Mouse (Mus musculus) cerebellum, postnatal 36 days (tissue): ENCODE measurements around the gene Hdac4.

ENCODE experiments used
- DNase-seq, 2 experiments: peaks; one replicate each; pipeline ENCODE4 v3.0.0; 2021 to 2022; ENCODE audit warnings: mixed read lengths in 2 of 2

Hdac4 gene

GRCm38 (mm10) chr1:91959891-91960290, 235.6 kb downstream of the Hdac4 start:
- DNase-seq = no peak

DNA sequence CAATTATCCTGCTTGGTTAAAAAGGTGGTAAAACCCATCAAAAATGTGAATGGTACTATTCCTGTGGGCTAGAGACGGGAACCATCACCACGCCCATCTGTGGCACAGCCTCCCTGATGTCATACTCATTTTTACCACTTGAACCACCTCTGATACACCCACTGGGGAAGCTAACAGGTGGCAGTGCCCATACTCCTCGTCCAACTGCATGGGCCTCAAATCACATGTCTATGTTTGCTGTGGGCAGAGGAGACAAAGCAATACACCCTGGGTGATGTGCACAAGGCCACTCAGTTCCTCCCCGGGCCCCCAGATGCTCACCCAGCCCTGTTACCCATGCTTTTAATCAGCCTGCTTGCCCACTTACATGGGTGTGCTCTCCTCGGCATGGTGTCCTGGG, 236.5 kb downstream of the Hdac4 start:
- DNase-seq = no peak

GRCm38 (mm10) chr1:91956229-91956628, 239.3 kb downstream of the Hdac4 start:
- DNase-seq = no peak

DNA sequence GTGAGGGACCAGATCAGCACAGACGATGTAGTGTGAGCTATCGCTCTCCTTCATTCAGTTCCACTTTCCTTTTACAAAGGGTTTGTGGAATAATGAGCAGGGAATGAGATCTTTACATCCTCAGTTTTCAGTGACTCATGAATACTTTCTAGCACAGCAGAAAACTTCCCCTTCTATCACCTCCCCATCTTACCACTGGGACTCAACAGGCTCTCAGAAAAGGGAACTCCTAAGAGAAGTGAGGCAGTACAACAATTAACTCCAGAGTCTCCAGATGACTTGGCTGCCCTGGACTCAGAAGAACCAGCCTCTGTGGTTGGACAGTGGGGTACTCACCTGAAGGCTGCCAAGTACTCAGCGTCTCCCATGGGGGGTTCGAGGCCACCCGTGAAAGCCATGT, 240.5 kb downstream of the Hdac4 start:
- DNase-seq = no peak

- DNase-seq = no peak
Measured at GRCm38 (mm10) chr1:91952912-91953311, 242.6 kb downstream of the Hdac4 start.

DNA sequence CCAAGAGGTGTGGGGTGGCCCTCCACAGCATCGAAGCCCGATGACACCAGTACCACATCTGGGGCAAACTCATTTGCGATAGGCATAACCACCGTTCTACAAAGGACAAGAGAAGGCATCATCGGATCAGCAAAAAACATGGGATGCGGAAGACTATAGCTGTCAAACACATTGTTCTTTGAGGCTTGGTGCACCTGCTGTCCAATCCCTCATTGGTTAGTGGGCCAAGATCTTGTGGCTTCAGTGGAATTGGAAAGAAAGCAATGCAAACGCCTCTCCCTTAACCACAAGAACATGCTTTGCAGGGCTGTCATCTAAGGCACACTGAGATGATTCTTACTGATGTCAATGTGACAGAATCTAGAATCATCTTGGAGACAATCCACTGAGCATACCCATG, 248.1 kb downstream of the Hdac4 start:
- no peak for DNase-seq

GRCm38 (mm10) chr1:91942583-91942982, 252.9 kb downstream of the Hdac4 start:
- DNase-seq = no peak

DNA sequence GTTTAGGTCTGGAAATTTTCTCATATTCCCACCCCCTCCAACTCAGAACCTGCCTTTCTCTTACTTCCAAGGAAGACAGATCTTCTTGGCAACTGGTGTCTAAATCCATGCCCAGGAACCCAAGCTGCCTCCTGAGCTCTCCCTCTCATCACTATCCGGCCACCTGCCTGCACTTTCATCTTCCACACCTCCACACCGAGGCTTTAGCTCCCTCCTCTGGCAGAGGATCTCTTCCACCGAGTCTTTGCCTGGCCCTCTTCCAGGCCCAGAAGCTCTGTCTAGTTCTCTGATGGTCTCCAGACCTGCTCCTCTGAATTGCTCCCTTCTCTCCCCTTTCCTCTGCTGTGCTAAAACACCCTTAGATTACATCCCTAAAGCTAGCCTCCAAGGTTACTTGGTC, 253.5 kb downstream of the Hdac4 start:
- peak; percentile 40 to 51 for DNase-seq

- DNase-seq = no peak
Measured at GRCm38 (mm10) chr1:91941094-91941493, 254.4 kb downstream of the Hdac4 start.

GRCm38 (mm10) chr1:91935171-91935570, 260.3 kb downstream of the Hdac4 start:
- no peak for DNase-seq

- no peak for DNase-seq
Measured at GRCm38 (mm10) chr1:91933681-91934080, 261.8 kb downstream of the Hdac4 start.

DNA sequence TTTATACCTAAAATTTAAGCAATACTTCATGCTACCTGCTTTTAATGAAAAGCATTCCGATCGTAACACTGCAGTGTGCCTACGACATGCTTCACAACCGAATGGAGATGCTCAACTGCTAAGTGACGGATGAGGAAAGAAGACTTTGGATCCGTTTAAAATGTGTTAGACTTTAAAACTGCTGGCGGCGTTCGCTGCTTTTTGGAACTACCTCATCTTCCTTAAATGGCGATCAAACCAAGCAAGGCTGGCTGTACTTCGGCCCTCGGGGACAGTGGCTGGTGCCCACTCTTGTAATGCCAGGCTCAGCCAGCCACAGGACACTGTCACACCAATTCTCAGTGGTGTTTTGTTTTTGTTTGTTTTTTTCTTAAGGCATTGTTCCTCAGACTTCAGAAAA, 263.3 kb downstream of the Hdac4 start:
- DNase-seq = no peak

- peak; percentile 25 to 30 for DNase-seq
Measured at GRCm38 (mm10) chr1:91931786-91932185, 263.7 kb downstream of the Hdac4 start.

DNA sequence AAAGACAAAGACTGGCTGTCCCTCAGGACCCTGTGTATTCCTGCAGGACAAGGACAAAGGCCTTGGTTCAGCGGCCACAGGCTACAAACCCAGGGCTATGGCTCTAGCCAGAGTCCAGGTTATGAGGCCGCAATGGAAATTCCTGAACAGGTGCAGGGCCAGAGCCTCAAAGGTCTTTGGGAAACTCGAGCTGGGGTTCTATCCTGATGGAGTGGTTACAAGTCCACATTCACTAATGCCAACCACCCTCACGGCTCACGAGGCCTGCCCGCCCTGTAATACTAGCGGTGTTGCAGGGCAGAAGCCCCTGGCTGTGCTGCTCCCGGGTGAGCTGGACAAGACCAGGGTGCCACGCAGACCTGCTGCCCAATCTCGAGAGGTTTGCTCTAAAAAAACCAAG, 264.3 kb downstream of the Hdac4 start:
- DNase-seq = no peak

DNA sequence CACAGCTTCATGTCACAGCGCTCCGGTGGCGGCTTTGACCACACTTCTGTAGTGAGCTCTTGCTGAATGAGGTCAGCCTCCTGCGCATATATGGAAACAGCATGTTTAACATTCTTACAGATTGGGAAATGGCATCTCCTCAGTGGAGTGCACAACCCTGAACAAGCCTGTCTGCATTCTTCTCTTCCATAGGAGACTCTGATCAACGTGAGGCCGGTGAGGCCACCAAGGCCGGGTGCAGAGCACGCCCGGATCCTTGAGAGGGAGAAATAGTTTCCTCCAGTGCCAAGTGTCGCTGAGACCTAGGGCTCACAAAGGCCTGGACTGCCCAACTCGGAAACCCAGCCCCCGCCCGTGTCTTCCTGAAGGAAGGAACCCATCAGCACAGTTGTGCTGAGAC, 266.4 kb downstream of the Hdac4 start:
- no peak for DNase-seq

DNA sequence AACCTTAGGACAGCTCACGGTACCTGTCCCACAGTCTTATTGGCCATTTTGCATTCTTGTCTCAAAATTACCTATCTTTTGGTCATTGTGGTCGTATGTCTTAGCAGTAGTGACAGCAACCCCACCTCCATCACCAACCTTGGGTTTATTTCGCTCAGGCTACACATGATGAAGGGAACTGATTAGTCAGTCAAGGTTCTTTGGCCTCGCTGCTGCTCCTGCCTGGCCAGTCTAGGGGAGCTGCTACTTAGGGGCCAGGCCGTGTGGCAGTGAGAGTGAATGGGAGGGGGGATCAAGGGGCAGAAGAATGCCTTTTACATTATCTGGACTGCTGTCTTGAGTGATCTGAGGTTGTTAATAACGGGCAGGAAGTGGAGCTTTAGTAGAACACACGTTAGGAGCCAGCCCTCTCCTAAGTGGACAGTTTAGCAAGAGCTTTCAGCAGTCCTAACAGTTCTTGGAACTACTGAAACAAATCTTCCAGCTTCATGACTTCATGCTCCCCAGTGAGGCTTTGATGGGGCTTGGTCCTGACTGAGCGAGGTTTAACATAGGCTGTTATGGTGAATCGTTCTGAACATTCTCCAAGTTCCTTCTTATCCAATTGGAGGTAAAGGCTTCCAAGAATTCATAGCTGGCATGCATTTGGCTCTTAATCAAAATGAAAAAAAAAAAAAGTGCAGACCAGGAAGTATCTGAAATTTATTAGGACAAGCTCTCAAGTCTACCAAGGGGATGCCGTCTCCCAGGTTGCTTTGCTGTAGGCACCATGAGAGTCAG, 267.8 kb downstream of the Hdac4 start:
- no peak for DNase-seq

DNA sequence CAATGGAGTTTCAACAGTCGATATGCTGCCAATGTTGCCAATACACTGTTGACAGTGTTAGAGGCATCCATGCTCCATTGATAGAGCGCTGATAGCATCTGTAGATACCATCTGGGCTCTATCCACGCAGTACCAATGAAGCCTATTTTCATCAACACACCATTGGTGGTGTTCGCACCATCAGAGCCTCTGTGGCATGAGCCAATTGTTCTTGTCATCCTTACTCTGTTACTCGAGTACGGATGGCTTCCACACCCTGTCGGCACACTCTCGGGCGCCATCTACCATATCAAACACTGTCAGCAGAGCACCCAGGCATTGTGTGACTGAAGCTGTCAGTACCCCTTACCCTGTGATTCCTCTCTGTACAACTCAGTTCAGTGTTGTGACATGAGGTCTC, 271.9 kb downstream of the Hdac4 start:
- no peak for DNase-seq

GRCm38 (mm10) chr1:91922235-91923152, 273.0 kb downstream of the Hdac4 start:
- no peak for DNase-seq

DNA sequence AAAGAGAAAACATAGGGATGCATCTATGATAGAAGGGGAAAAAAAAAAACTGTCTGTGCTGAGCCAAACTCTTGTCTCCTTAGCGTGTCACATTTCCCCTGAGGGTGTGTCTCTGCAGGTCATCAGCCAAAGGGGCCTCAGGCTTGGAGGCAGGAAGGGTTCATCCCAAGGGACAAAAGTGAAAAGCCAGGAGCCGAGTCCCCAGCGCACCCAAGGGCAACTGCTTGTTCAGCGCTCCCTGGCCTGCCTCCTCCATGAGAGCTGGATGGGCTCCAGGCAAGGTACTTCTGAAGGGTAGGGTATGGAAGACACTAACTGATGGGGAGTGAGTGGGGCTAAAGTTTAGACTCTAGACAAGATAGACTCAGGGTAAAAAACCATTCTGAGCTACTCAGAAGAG, 273.8 kb downstream of the Hdac4 start:
- DNase-seq = no peak

DNA sequence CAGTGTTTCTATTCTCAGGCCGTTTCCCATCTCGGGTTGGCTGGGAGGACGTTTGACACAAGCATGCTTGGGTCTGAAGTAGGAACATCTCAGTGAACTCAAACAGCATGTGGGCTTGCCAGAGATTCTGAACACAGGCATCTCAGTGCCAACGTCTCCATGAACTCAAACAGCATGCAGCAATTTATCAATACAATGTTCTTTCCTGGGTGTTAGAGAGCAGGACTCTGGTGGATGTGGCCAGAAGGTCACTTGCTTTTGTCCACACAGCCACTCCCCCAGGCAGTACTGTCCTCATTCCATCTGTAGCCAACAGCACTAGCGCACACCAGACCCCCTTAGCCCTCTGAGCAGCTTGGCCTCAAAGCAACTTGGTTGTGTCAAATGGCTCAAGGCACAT, 274.2 kb downstream of the Hdac4 start:
- DNase-seq = no peak

DNA sequence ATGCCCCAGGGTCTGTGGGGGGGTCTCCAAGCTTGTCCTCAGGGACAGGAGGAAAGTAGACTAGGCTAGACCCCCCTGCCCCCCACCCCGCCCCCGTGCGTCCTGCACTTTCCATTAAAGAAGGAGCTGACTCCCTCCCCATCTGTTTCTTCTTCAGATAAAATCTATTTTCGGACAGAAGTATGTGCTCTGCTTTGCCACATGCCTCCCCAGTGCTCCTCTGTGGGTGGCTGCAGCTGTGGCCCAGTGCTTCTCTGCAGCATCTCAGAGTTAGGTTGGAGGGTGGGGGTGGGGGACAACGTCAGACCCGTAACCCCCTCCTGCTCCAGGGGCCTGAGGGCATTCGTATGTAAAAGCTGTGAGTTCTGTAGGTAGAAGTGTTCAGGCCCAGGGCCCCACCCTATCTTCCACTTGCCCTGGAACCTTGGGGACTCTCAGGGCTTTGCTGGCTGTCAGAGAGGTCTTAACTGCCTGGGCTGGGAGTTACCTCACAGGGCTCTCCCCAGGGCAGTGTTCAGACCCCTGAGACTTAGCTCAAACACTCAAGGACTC, 275.4 kb downstream of the Hdac4 start:
- DNase-seq = no peak

DNA sequence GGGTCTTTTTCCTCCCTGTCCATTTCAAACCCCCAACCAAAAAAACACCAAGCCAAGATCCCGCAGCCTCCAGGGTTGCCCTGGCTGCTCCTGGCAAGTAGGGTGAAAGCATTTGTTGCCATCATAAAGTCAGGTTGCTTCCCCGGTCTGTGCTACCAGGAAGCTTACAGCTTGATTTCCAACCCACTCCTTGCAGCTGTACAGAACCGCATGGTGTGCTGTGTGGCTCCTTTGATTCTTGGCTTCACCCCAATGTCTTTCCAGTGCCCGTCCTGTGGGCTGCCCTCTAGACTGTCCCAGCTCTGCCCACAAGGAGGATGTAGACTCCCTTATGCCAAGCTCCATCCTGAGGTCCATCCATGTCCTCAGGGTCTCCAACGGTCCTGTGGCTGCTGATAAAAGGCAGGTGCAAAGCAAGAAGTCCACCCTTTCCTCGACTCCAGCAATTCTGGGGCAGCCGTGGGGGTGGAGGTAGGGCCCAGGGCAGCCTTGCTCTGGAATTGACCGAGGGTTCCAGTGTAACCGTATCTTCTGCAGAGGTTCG, 277.2 kb downstream of the Hdac4 start:
- DNase-seq = no peak

DNA sequence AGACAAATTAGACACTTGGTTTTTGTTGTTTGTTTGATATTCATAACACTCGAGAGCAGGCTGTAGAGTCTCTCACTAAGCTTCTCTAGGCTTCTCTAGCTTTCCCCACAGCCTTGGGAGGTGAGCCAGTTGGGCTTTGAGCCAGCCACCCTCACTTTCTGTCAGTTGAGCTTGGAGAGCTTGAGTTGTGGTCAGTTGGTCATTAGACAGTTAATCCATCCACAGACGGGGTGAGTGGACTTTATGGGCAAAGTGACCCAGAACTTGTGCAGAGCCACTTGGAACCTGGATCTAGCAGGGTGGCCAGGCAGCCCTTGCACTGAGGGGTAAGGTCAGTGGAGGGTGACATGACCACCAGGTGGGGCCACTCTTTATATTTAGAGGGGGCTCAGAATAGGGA, 277.9 kb downstream of the Hdac4 start:
- DNase-seq = no peak

- no peak for DNase-seq
Measured at GRCm38 (mm10) chr1:91915961-91916360, 279.5 kb downstream of the Hdac4 start.
